Mouse (Mus musculus): ENCODE data around the gene Kmt2e.

DNA sequence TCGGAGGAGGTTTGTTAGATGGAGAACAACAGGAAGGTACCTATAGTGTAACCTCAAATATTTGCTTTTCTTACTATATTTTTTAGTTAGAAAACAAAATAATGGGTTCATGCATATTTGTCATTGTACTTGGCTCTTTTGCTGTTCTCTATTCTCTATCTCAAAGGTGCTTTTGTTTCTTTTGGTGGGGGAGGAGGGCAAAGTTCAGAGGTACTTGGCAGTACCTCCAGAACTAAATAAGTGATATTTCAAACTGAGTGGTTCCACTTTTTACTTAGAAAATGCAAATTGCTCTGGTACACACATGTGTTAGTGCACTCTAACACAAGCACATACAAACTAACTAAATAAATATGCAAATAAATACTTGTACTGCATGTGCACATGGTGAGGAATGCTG, 7.7 kb downstream of the Kmt2e start:
- no peak for TF ChIP-seq POLR2A (IDR thresholded peaks at IDR 0.05; ENCODE audit: low read depth, low read length)
- TF ChIP-seq CTCF (conservative IDR thresholded peaks at IDR 0.05; ENCODE audit: insufficient read depth, insufficient read length, low read depth, low read length), result no peak
